Mouse (Mus musculus) hindbrain, embryonic 12.5 days (tissue): ENCODE results near the gene Akap6. TPM values are rescaled to one million over a fixed set of nuclear protein-coding genes. Genes with fewer than 3 reads are reported as not detected.
"Not testable (repeated sequence)": the region's sequence is repeated elsewhere in the genome, so short reads cannot be mapped to it uniquely, and the experiment has no call there.

Source experiments
- ATAC-seq: fragments of 200-750 bp; cut with Nextera tagmentation; 2 replicates; pipeline ENCODE4 v1.8.0; 2017; ENCODE audit warnings: moderate TSS enrichment; ENCODE audit not compliant: low FRiP score
- H3K27ac ChIP-seq: fragments of 300-500 bp; sonication (generic); 2 replicates; pipeline ENCODE4 v1.5.1; 2016; ENCODE audit warnings: mild to moderate bottlenecking
- H3K27me3 ChIP-seq: fragments of 300-500 bp; sonication (generic); 2 replicates; pipeline ENCODE4 v1.6.1; 2016; ENCODE audit warnings: mild to moderate bottlenecking
- H3K36me3 ChIP-seq: fragments of 300-500 bp; sonication (generic); 2 replicates; pipeline ENCODE4 v1.6.1; 2016; ENCODE audit warnings: mild to moderate bottlenecking
- H3K4me1 ChIP-seq: fragments of 300-500 bp; sonication (generic); 2 replicates; pipeline ENCODE4 v1.6.1; 2016
- H3K4me2 ChIP-seq: fragments of 300-500 bp; sonication (generic); replicated peaks from 2 replicates; pipeline ENCODE4 v1.6.1; 2016; ENCODE audit warnings: mild to moderate bottlenecking
- H3K4me3 ChIP-seq: fragments of 300-500 bp; sonication (generic); 2 replicates; pipeline ENCODE4 v1.5.1; 2016; ENCODE audit warnings: mild to moderate bottlenecking
- H3K9ac ChIP-seq: fragments of 300-500 bp; sonication (generic); 2 replicates; pipeline ENCODE4 v1.6.1; 2016; ENCODE audit warnings: mild to moderate bottlenecking, moderate library complexity
- H3K9me3 ChIP-seq: fragments of 300-500 bp; sonication (generic); replicated peaks from 2 replicates; pipeline ENCODE4 v1.6.1; 2016; ENCODE audit warnings: mild to moderate bottlenecking
- whole genome bisulfite sequencing: fragments of 180-500 bp; shearing (Covaris S2); methylation state at CpG from one replicate; pipeline ENCODE4 v1.1.7; 2016; 5-methylcytosine and 5-hydroxymethylcytosine counted together
- polyA plus RNA-seq: library from polyadenylated mRNA; unstranded; fragments of >200 nt; fragmentation: Nextera tagmentation; extraction: Ambion mirVana; gene quantifications from 2 replicates; pipeline ENCODE4 v1.2.1, GENCODE M21; 2016

Akap6 gene
- polyA plus RNA-seq, 1 experiment from 2014 or later: 34.2 TPM

DNA sequence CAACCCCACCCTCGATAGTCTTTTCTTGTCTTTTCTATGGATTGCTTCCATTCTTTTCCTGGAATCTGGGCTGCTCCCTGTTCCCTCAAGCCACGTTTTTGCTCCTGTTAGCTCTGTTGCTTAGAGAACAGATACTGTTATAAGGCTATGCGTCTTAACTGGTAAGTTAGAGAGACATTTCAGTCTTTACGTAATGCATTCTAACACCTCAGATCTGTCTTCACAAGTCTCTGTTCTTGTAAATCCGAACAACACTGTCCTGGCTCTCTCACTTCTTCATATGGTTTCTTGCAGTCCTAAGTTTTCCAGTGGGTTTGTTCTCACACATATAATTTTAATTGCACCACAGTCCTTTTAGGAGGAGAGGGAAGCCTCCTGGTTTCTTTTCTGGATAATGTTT, 20.5 kb downstream of the Akap6 start:
- H3K36me3 ChIP-seq: 0 out of 2 replicates have a peak, but pooled peaks cover 6% of the 10 kb centered on the region
- no peak for ATAC-seq
- 83% methylated on average over 5 of the region's 5 CpGs for WGBS
- H3K4me2 ChIP-seq: no peak overlapping the region
- H3K27me3 ChIP-seq: no peaks in the 10 kb centered on the region
- H3K4me1 ChIP-seq: no peaks in the 10 kb centered on the region
- H3K27ac ChIP-seq: no peak overlapping the region
- H3K9me3 ChIP-seq: no peaks in the 10 kb centered on the region
- H3K4me3 ChIP-seq: no peak overlapping the region
- H3K9ac ChIP-seq: no peak overlapping the region

DNA sequence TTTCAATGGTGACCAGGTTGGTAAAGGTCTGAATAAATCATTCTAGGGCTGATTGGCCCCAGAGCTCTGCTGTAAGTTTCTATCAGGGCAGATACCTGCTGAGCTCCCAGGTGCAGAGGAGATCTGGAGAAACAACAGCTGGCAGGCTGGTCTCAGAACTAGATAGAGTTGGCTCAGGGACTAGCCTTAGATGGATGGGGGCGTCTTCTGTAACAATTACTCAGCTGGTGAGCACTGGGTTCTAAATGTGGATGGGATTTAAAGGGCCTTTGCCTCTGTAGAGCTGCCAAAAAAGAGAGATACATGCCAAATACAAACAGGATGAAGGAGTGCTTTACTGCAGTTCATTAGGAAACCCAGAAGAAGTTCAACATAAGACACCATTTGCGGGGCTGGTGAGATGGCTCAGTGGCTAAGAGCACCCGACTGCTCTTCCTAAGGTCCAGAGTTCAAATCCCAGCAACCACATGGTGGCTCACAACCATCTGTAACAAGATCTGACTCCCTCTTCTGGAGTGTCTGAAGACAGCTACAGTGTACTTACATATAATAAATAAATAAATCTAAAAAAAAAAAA, 24.9 kb downstream of the Akap6 start:
- H3K9me3 ChIP-seq, H3K4me3 ChIP-seq, H3K36me3 ChIP-seq, H3K27ac ChIP-seq, H3K9ac ChIP-seq, H3K4me1 ChIP-seq, H3K4me2 ChIP-seq, ATAC-seq, H3K27me3 ChIP-seq: not testable (repeated sequence)
- WGBS: 68% methylated on average over 3 of the region's 3 CpGs

DNA sequence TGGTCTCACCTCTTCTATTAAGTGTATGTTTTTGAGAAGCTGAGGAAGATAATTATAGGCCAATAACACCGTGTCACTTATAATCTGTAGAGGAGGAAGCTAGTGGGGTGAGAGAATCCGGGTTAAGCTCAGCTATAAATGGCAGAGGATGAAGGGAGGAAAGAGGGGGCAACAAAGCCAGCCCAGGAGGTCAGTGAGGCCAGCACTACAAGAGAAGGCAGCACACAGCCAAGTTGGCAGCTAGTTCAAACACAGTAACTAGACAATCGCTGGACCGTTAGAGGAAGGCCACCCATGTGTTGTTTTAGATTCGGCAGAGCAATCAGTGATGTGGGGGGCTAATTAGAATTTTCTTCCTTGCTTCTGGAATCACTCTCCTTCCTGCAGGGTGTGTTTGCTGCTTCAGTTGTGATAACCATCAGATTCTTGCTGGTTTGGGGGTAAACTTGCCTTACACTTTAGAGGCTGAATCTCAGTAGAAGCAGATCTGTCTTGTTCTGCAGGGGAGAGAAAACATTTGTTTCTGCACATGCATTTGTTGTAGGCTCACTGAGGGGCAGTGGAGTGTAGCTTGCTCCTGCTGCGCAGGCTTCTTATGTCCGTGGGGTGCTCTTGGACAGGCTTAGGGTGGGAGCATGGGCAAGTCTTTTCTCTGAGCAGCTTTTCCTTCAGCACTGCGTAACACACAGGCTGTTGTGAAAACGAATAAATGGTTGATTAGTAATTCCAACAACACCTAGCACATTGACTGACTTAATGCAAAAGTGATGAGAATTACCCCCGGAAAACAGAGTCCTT, 27.4 kb downstream of the Akap6 start:
- Histone ChIP-seq H3K4me2 (no peak overlapping the region), H3K27me3 (no peaks in the 10 kb centered on the region), H3K4me3 (no peak overlapping the region), H3K9me3 (no peaks in the 10 kb centered on the region), H3K36me3 (0 out of 2 replicates have a peak, but pooled peaks cover 4% of the 10 kb centered on the region), H3K27ac (no peak overlapping the region), H3K4me1 (peaks cover 7% of the 10 kb centered on the region), H3K9ac (no peak overlapping the region)
- no peak for ATAC-seq
- 64% methylated on average over 10 of the region's 10 CpGs for WGBS

DNA sequence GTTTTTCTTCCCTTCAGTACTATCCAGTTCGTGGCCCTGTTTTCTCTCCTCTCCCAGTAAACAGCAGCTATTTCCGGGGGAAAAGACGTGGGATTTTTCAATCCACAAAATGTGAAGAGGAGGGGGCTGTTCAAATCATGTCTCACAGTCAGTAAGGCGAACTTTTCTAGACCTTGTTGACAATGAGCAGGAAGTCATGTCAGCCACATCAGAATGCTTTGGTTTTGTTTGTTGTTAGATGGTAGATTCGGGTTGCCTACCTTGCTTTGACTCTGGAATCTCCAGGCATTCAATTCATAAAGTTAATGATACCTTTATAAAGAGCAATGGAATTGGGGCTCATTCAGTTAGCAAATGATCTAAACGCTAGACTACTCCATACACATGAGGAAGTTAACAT, 30.2 kb downstream of the Akap6 start:
- 92% methylated on average over 6 of the region's 6 CpGs for WGBS
- H3K4me3 ChIP-seq: no peak overlapping the region
- 0 out of 2 replicates have a peak, but pooled peaks cover 4% of the 10 kb centered on the region for H3K36me3 ChIP-seq

DNA sequence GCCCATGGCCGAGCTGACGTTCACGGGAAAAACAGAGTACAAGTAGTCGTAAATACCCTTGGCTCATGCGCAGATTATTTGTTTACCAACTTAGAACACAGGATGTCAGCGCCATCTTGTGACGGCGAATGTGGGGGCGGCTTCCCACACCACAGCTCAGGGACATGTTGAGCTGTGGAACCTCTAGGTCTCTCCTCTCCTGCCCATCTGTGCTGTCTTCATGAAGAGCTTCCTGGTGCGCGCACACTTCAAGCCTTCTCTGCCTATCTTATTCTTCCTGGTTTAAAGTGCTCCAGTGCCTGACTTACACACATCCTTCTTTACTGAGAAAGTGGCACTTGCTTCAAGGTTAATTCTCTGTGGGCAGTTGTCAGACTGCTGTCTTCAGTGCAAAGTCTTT, 36.0 kb downstream of the Akap6 start:
- H3K27me3 ChIP-seq, H3K4me3 ChIP-seq, H3K4me2 ChIP-seq, H3K27ac ChIP-seq, H3K9ac ChIP-seq, ATAC-seq, H3K9me3 ChIP-seq, H3K4me1 ChIP-seq: not testable (repeated sequence)
- peaks cover 14% of the 10 kb centered on the region for H3K36me3 ChIP-seq
- 94% methylated on average over 7 of the region's 11 CpGs for WGBS

More for the DNA sequence above, 30.2 kb downstream of the Akap6 start:
- no peak overlapping the region for H3K4me2 ChIP-seq
- no peak for ATAC-seq
- no peaks in the 10 kb centered on the region for H3K9me3 ChIP-seq
- H3K9ac ChIP-seq: no peak overlapping the region
- H3K4me1 ChIP-seq: peaks cover 7% of the 10 kb centered on the region
- H3K27me3 ChIP-seq: no peaks in the 10 kb centered on the region
- no peak overlapping the region for H3K27ac ChIP-seq

DNA sequence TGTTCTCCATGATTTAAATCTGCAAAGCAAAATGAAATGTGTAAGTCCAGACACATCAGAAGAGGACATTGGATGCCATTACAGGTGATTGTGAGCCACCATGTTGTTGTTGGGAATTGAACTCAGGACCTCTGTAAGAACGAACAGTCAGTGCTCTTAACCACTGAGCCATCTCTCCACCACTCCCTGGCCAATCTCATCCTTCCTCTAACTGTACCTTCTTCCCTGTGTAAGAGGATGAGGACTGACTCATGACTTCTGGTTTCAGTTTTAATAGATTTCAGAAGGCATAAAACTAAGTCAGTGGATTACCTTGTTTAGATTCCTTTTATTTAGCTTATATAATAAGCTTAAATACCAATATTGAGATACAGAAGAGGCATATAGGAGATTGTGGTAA, 38.0 kb downstream of the Akap6 start:
- H3K4me3 ChIP-seq: no peak overlapping the region
- H3K9ac ChIP-seq: no peak overlapping the region
- WGBS: 82% methylated on average over 1 of the region's 1 CpGs
- peaks cover 14% of the 10 kb centered on the region for H3K36me3 ChIP-seq
- no peak overlapping the region for H3K4me2 ChIP-seq
- no peaks in the 10 kb centered on the region for H3K4me1 ChIP-seq
- H3K9me3 ChIP-seq: 0 out of 2 replicates have a peak, but pooled peaks cover 5% of the 10 kb centered on the region
- no peaks in the 10 kb centered on the region for H3K27me3 ChIP-seq
- no peak overlapping the region for H3K27ac ChIP-seq
- ATAC-seq: no peak

DNA sequence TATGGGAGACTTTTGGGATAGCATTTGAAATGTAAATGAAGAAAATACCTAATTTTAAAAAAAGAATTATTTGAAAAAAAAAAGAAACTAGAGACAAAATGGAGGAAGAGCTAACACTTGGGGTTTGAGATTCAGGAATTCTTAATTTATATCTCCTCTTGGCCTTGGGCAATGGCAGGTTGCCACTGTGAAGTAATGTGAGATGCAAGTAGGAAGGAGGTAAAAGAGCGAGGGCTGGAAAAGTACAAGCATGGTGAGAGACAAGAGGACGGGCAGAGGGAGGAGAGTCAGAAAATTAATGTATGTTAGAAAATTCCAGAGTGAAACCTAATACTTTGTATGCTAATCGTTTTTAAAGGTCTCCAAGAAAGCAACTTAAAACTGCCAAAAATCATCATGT, 40.1 kb downstream of the Akap6 start:
- WGBS: 75% methylated on average over 3 of the region's 3 CpGs
- Histone ChIP-seq H3K9me3 (0 out of 2 replicates have a peak, but pooled peaks cover 5% of the 10 kb centered on the region), H3K27ac (no peak overlapping the region), H3K9ac (no peak overlapping the region), H3K4me2 (no peak overlapping the region), H3K27me3 (no peaks in the 10 kb centered on the region), H3K4me3 (no peak overlapping the region), H3K4me1 (peaks cover 3% of the 10 kb centered on the region; the same call in 1 of the 2 replicates), H3K36me3 (peaks cover 14% of the 10 kb centered on the region)
- ATAC-seq: no peak

DNA sequence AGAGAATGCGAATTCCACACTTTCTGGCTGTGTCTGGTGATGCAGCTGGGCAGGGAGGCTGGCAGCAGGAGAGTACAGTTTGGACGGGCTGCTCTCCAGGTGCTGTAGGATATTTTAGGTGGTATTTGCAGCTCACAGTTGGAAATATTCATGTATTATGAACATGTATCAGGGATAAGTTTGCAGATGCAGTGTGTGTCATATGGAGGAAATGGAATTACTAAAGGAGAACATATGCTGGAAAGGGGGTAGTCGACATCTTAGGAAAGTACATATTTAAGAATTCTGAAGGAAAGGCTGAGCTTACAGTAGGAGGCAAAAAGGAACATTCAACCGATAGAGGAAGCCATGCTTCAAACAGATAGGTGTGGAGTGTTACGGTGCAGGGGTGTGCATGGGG, 42.6 kb downstream of the Akap6 start:
- Histone ChIP-seq H3K9ac (no peak overlapping the region), H3K4me1 (peaks cover 3% of the 10 kb centered on the region; the same call in 1 of the 2 replicates), H3K27me3 (no peaks in the 10 kb centered on the region), H3K9me3 (no peaks in the 10 kb centered on the region), H3K27ac (no peak overlapping the region), H3K4me2 (no peak overlapping the region), H3K4me3 (no peak overlapping the region), H3K36me3 (peaks cover 1% of the 10 kb centered on the region; the same call in 1 of the 2 replicates)
- no peak for ATAC-seq
- WGBS: 94% methylated on average over 5 of the region's 5 CpGs

DNA sequence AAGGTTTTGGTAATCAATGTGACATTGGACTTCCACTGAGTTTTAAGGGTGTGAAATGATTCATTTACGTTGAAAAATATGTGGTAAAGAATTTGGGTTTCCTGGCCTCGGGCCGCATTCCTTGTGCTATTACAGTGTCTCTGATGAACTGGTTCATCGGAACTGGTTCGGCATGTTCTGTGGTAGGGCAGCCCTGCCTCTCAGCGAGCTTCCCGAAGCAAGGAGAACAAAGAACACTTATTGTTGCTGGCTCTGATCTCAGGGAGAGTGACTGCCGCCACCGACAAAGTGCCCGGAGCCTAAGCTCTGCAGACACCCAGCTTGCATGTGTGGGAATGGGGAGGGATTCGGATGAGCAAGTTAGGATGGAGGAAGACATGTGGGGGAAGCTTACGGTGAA, 50.8 kb downstream of the Akap6 start:
- peaks cover 2% of the 10 kb centered on the region; the same call in 1 of the 2 replicates for H3K4me1 ChIP-seq
- 0 out of 2 replicates have a peak, but pooled peaks cover 3% of the 10 kb centered on the region for H3K36me3 ChIP-seq
- H3K4me3 ChIP-seq: no peak overlapping the region
- ATAC-seq: no peak
- H3K9ac ChIP-seq: no peak overlapping the region
- H3K4me2 ChIP-seq: no peak overlapping the region
- H3K9me3 ChIP-seq: no peaks in the 10 kb centered on the region
- no peak overlapping the region for H3K27ac ChIP-seq
- 62% methylated on average over 12 of the region's 12 CpGs for WGBS
- H3K27me3 ChIP-seq: no peaks in the 10 kb centered on the region

DNA sequence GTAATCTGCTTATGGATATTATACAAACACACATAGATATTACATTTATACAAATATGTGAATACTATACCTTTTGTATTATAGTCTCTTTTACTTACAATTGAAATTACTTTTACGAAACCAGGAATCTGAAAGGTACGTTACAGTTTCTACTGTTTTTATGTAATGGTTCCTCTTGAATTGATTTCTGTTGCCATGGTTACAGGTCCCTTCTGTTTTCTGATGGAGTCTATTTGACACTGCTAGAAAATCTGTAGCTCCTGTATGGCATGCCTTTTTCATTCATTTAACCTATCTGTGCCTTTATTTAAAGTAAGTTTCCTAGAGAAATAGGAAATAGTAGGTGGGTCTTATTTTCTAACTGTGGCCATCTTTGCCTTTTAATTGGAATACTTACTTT, 56.5 kb downstream of the Akap6 start:
- 83% methylated on average over 2 of the region's 2 CpGs for WGBS
- H3K36me3 ChIP-seq: no peaks in the 10 kb centered on the region
- no peak overlapping the region for H3K27ac ChIP-seq
- H3K9ac ChIP-seq: no peak overlapping the region
- ATAC-seq: no peak
- no peak overlapping the region for H3K4me3 ChIP-seq
- H3K4me1 ChIP-seq: peaks cover 11% of the 10 kb centered on the region; the same call in 1 of the 2 replicates
- no peak overlapping the region for H3K4me2 ChIP-seq
- 0 out of 2 replicates have a peak, but pooled peaks cover 2% of the 10 kb centered on the region for H3K9me3 ChIP-seq
- H3K27me3 ChIP-seq: no peaks in the 10 kb centered on the region

DNA sequence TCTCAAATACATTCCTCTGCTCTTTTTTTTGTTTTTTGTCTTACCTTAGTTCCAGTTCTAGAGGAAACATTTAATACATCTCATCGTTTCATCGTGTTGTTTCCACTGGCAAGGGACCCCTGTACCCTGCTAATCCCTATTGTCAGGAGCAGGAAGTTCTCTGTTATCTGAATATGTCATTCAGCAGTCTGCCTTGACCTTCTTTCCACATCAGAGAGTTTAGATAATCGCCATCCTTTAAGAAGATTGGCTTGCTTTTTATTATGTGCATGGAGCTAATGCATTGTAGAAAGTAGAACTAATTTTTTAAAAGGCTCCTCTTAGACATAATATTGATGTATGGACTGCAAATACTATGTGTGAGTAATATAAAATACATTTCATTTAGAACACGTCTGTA, 58.7 kb downstream of the Akap6 start:
- no peaks in the 10 kb centered on the region for H3K27me3 ChIP-seq
- H3K4me2 ChIP-seq: no peak overlapping the region
- H3K4me3 ChIP-seq: no peak overlapping the region
- no peaks in the 10 kb centered on the region for H3K36me3 ChIP-seq
- no peak overlapping the region for H3K9ac ChIP-seq
- H3K4me1 ChIP-seq: peaks cover 11% of the 10 kb centered on the region; the same call in 1 of the 2 replicates
- no peak overlapping the region for H3K27ac ChIP-seq
- 16% methylated on average over 4 of the region's 4 CpGs for WGBS
- H3K9me3 ChIP-seq: 0 out of 2 replicates have a peak, but pooled peaks cover 2% of the 10 kb centered on the region
- no peak for ATAC-seq

DNA sequence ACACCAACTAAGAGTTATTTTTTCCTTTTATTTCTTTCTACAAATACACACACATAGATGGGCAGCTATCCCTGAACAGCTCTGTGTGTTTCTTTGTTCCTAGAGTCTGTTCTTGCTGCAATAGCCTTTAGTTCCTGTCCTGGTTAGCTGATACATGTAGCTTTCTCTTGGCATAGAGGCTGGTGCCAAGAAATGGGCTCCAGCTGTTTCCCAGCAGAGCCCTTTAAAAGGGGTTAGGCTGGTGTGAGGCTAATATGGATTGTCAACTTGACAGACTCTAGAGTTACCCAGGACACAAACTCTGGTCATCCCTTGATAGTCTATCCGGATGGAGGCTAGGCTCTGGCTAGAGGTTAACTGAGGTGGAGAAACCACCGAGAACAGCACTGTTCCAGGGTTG, 64.9 kb downstream of the Akap6 start:
- Histone ChIP-seq H3K27me3 (no peaks in the 10 kb centered on the region), H3K4me1 (no peaks in the 10 kb centered on the region), H3K36me3 (no peaks in the 10 kb centered on the region), H3K9me3 (0 out of 2 replicates have a peak, but pooled peaks cover 2% of the 10 kb centered on the region), H3K4me3 (no peak overlapping the region), H3K9ac (no peak overlapping the region), H3K4me2 (no peak overlapping the region), H3K27ac (no peak overlapping the region)
- no peak for ATAC-seq
- 86% methylated on average over 2 of the region's 2 CpGs for WGBS
